Mouse (Mus musculus) intestine, embryonic 16.5 days (tissue): Measurements from ENCODE around the gene Soat2. TPM values are rescaled to one million over a fixed set of nuclear protein-coding genes. Genes with fewer than 3 reads are reported as not detected.
A peak's percentile ranks its signal among the peaks of the same experiment; 100 is the strongest.

ENCODE experiments used
- ATAC-seq: fragments of 200-750 bp; cut with Nextera tagmentation; 2 replicates; pipeline ENCODE4 v1.8.0; 2017; ENCODE audit warnings: moderate TSS enrichment, moderate library complexity
- H3K27ac ChIP-seq: fragments of 300-500 bp; sonication (generic); 2 replicates; pipeline ENCODE4 v1.5.1; 2014; ENCODE audit warnings: mild to moderate bottlenecking, low read length
- H3K27me3 ChIP-seq: fragments of 300-500 bp; sonication (generic); replicated peaks from 2 replicates; pipeline ENCODE4 v1.6.1; 2014; ENCODE audit warnings: low read length, control low read depth, mixed read lengths; ENCODE audit not compliant: control insufficient read depth, insufficient read depth
- H3K36me3 ChIP-seq: fragments of 300-500 bp; sonication (generic); 2 replicates; pipeline ENCODE4 v1.6.1; 2014; ENCODE audit warnings: low read length, control low read depth; ENCODE audit not compliant: control insufficient read depth, insufficient read depth
- H3K4me1 ChIP-seq: fragments of 300-500 bp; sonication (generic); 2 replicates; pipeline ENCODE4 v1.6.1; 2014; ENCODE audit warnings: low read length, control low read depth, mixed read lengths; ENCODE audit not compliant: control insufficient read depth, insufficient read depth
- H3K4me2 ChIP-seq: fragments of 300-500 bp; sonication (generic); 2 replicates; pipeline ENCODE4 v1.6.1; 2014; ENCODE audit warnings: low read depth, low read length, control low read depth
- H3K4me3 ChIP-seq: fragments of 300-500 bp; sonication (generic); 2 replicates; pipeline ENCODE4 v1.5.1; 2014; ENCODE audit warnings: mild to moderate bottlenecking, low read length
- H3K9ac ChIP-seq: fragments of 300-500 bp; sonication (generic); 2 replicates; pipeline ENCODE4 v1.6.1; 2014; ENCODE audit warnings: low read depth, low read length
- H3K9me3 ChIP-seq: fragments of 300-500 bp; sonication (generic); 2 replicates; pipeline ENCODE4 v1.6.1; 2016; ENCODE audit warnings: low read length, control low read depth; ENCODE audit not compliant: control insufficient read depth
- WGBS: fragments of 180-500 bp; shearing (Covaris S2); extraction: QIAGEN DNeasy Blood & Tissue Kit; methylation state at CpG from one replicate; pipeline ENCODE4 v1.1.7; 2014; 5-methylcytosine and 5-hydroxymethylcytosine counted together
- polyA plus RNA-seq: library from polyadenylated mRNA; unstranded; fragments of >200 nt; fragmentation: Nextera tagmentation; extraction: Ambion mirVana; gene quantifications from 2 replicates; pipeline ENCODE4 v1.2.1, GENCODE M21; 2015

The Soat2 gene
- polyA plus RNA-seq, 1 experiment from 2014 or later: 25.0 TPM

DNA sequence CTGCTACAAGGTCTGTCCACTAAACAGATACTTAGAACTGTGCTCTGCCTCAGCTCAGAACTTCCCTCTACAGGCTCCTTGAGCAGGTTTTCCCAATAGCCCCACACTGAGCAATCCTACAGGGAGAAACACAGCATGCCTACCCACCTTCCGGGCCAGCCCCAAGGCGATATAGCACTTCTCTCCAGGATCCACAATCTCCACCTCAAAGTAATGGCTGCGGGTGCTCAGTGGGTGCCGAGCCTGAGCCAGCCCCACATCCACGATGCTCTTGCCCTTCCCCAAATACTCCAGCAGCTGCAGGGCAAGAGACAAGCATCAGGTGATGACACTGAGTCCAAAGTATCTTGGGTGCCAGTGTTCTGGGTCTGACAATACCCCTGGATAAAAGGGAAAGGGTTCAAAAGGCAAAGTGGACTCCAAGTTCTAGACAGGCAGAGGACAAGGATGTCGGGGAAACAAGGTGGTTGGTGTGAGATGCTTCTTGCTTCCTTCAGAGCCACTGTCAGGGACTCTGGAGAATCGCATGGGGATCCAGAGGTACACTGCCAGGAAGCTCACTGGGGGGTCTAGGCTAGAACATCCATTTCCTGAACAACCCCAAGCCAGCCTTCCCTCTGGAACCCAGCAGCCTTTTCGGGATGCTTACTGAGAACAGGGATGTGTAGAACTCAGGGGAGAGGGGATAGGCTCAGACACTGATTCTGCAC, 31.1 kb upstream of the Soat2 start:
- Histone ChIP-seq H3K9ac (0 out of 2 replicates have a peak overlapping the region, but pooled peaks have one; percentile 24), H3K4me2 (no peak overlapping the region), H3K4me1 (peaks cover 10% of the 10 kb centered on the region; the same call in 1 of the 2 replicates), H3K27ac (no peak overlapping the region), H3K9me3 (no peaks in the 10 kb centered on the region), H3K36me3 (peaks cover 13% of the 10 kb centered on the region), H3K27me3 (no peaks in the 10 kb centered on the region), H3K4me3 (no peak overlapping the region)
- ATAC-seq: no peak
- 73% methylated on average over 8 of the region's 8 CpGs for WGBS

DNA sequence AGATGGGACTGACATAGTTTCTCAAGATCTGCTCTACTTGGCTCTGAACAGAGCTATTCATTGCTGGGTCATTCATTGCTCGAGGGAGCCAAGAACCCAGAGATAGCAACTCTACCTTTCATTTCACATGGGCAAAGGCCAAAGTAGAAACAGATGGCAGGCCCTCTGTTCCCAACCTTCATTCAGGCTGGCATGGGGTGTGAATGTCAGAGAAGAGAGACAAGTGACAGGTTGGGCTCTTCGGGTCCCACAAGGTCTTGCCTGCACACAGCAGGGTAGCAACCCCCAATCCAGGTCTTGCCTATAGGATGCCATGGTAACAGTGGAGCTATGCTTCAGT, 30.5 kb upstream of the Soat2 start:
- 84% methylated on average over 2 of the region's 2 CpGs for WGBS
- no peak overlapping the region for H3K4me2 ChIP-seq
- no peak overlapping the region for H3K4me3 ChIP-seq
- H3K9me3 ChIP-seq: no peaks in the 10 kb centered on the region
- peaks cover 10% of the 10 kb centered on the region; the same call in 1 of the 2 replicates for H3K4me1 ChIP-seq
- no peak overlapping the region for H3K9ac ChIP-seq
- ATAC-seq: no peak
- peaks cover 13% of the 10 kb centered on the region for H3K36me3 ChIP-seq
- H3K27me3 ChIP-seq: no peaks in the 10 kb centered on the region
- no peak overlapping the region for H3K27ac ChIP-seq

DNA sequence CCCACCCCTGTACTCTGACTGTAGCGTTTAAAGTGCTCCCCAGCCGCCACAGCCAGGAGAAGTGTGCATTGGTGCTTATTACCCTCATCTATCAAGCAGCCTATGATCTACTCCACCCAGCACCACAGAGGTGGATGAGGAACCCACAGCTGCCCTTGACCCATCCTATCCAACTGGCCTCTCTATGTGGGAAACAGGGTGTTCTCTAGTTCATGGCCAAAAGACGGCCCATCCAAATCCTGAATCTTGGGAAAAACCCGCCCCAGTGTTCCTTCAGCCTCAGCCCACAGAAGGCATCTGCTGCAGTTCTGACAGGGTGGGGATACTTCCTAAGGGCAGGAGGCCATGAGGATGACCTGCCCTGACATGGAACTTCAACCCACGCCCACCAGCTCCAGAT, 29.8 kb upstream of the Soat2 start:
- Histone ChIP-seq H3K9me3 (no peaks in the 10 kb centered on the region), H3K27me3 (no peaks in the 10 kb centered on the region), H3K27ac (no peak overlapping the region), H3K4me1 (peaks cover 9% of the 10 kb centered on the region; the same call in 1 of the 2 replicates), H3K4me2 (no peak overlapping the region), H3K36me3 (peaks cover 13% of the 10 kb centered on the region), H3K4me3 (no peak overlapping the region), H3K9ac (no peak overlapping the region)
- WGBS: 79% methylated on average over 5 of the region's 5 CpGs
- no peak for ATAC-seq

DNA sequence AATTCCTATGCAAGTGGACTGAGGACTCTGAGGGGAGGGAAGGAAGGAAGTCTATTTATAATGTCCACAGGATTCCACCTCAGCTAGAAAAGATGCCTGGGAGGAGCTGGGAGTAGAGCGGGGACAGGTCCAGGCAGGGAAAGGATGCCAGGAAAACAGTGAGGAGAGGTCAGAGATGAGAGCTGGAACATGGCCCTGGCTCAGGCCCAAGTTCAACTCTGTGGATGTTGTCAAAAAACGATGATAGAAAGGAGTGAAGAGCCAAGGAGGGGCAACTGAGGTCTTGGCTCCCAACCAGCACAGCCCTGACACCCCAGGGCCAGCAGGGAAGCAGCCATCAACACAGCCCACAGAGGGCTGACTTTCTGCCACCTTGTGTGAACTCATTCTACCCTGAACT, 24.0 kb upstream of the Soat2 start:
- H3K27me3 ChIP-seq: no peaks in the 10 kb centered on the region
- no peak overlapping the region for H3K9ac ChIP-seq
- no peaks in the 10 kb centered on the region for H3K9me3 ChIP-seq
- no peak overlapping the region for H3K4me3 ChIP-seq
- H3K27ac ChIP-seq: peak overlapping the region; percentile 6; the same call in 1 of the 2 replicates
- no peak overlapping the region for H3K4me2 ChIP-seq
- ATAC-seq: no peak
- peaks cover 7% of the 10 kb centered on the region for H3K36me3 ChIP-seq
- 48% methylated on average over 2 of the region's 2 CpGs for WGBS
- H3K4me1 ChIP-seq: no peaks in the 10 kb centered on the region

DNA sequence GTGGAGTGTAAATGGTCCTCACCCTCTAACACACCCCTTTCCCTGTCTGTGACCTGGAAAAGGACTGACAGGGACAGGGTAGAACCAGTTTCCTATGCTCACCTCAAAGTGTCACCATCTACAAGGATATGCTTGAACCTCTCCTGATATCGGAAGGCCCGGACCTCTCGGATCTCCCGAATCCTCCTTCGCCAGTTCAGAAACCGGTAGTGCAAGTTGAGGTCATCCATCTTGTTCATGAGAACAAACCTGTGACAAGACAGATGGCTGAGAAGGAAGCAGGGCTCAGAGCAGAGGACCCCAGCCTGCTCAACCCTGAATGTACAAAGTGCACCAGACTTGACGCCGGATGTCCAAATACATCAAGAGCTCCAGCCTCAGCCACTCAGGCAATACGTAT, 17.0 kb upstream of the Soat2 start:
- no peak overlapping the region for H3K9ac ChIP-seq
- no peaks in the 10 kb centered on the region for H3K9me3 ChIP-seq
- no peak overlapping the region for H3K4me2 ChIP-seq
- H3K4me1 ChIP-seq: peaks cover 6% of the 10 kb centered on the region
- no peak overlapping the region for H3K4me3 ChIP-seq
- H3K36me3 ChIP-seq: no peaks in the 10 kb centered on the region; the same call in 1 of the 2 replicates
- no peak for ATAC-seq
- no peak overlapping the region for H3K27ac ChIP-seq
- 68% methylated on average over 9 of the region's 9 CpGs for WGBS
- H3K27me3 ChIP-seq: no peaks in the 10 kb centered on the region

DNA sequence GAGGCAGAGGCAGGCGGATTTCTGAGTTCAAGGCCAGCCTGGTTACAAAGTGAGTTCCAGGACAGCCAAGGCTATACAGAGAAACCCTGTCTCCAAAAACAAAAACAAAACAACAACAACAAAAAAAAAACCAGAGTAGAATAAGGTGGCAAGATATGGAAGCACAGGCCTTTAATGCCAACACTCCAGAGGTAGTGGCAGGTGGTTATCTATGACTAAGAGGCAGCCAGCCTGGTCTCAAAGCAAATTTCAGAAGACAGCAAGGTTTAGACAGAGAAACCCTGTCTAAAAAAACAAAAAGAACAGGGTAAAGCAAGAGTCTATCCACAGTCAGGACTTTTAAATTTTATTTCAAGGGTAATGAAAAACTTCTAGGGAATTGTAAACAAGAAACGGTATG, 15.6 kb upstream of the Soat2 start:
- no peak overlapping the region for H3K4me3 ChIP-seq
- no peak overlapping the region for H3K4me2 ChIP-seq
- no peaks in the 10 kb centered on the region for H3K9me3 ChIP-seq
- H3K9ac ChIP-seq: no peak overlapping the region
- H3K4me1 ChIP-seq: peaks cover 6% of the 10 kb centered on the region
- 69% methylated on average over 2 of the region's 2 CpGs for WGBS
- H3K36me3 ChIP-seq: no peaks in the 10 kb centered on the region; the same call in 1 of the 2 replicates
- no peaks in the 10 kb centered on the region for H3K27me3 ChIP-seq
- no peak overlapping the region for H3K27ac ChIP-seq
- ATAC-seq: no peak

DNA sequence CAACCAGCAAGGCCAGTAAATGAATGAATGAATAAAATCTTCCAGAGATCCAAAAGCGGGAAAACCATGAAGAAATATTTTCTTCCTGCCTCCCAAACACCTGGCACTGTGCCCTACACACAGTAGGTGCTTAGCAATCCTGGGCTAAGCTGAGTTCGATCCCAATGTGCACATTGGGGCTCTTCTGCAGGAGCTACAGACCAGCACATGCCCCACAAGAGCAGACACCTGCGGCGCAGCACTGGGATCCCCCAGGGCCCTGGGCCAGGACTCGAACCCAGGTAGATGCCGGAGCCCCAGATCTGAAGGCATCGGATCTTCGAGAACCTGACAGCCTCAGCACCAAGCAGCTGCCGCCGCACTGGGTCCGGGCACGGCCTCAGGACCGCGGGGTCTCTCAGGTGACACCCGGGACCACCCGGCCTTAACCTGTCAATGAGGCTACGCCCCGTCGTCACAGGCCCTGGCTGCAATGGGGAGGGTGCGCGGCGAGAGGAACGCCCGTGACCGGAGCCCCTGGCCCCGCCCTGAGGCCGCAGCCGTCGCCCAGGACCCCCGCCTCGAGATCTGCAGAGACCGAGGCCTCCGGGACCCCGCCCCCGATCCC, 14.7 kb upstream of the Soat2 start:
- peak overlapping the region; percentile 69 for H3K27ac ChIP-seq
- H3K27me3 ChIP-seq: no peaks in the 10 kb centered on the region
- H3K9me3 ChIP-seq: no peaks in the 10 kb centered on the region
- peaks cover 6% of the 10 kb centered on the region for H3K4me1 ChIP-seq
- H3K9ac ChIP-seq: peak overlapping the region; percentile 78
- peak overlapping the region; percentile 74 for H3K4me2 ChIP-seq
- peak overlapping the region; percentile 82 for H3K4me3 ChIP-seq
- no peaks in the 10 kb centered on the region for H3K36me3 ChIP-seq
- ATAC-seq: peak; percentile 68
- WGBS: 1% methylated on average over 31 of the region's 35 CpGs

DNA sequence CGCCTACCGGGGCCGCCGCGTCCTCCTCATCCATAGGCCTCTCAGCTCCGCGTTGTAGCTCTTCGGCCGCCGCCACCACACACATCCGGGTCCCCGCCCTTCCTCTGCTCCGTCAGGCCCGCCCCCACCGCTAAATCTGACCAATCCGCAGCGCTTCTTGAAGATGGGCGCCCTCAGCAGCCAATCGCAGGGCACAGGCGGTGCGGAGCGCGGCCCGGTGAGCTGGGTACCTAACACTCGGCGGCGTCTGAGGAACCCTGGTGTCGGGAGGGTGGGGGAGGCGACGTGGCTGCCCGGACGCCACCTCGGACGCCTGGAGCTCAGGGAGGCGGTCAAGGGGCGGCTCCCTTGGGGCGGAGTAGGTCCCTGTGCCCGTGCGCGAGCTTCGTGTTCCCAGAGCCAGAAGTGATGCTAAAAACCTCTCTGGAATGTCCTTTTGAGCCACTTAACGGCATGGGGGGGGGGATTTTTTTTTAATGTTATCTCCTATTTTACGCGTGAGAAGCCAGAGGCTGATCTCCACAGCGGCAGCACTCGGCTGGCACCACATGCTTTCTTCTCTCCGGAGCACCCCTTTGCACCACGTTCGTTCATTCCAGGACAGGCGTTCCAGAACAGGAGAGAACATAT, 14.1 kb upstream of the Soat2 start, which contains the start of gene Spryd3:
Gene Spryd3, minus strand, starts transcription at position 106 of the 630 bp plus-strand sequence.
- under 1% methylated on average over 50 of the region's 50 CpGs for WGBS
- Histone ChIP-seq H3K9ac (peak within 1 kb of the TSS; percentile 78), H3K27ac (peak within 1 kb of the TSS; percentile 69)

DNA sequence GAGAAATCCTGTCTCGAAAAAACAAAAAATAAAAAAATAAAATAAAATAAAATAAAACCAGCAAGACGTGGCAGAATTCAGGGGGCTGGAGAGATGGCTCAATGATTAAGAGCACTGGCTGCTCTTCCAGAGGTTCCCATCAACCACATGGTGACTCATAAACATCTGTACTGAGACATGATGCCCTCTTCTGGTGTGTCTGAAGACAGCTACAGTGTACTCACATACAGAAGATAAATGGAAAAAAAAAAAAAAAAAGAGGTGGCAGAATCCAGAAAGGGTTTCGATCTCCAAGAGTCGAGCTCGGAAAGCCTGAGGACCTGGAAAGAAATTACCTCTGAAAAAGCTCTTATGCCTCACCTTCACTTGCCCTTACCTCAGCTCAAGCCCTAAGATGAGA, 9.2 kb upstream of the Soat2 start:
- ATAC-seq: no peak
- Histone ChIP-seq H3K4me1 (peaks cover 17% of the 10 kb centered on the region), H3K9me3 (no peaks in the 10 kb centered on the region), H3K4me3 (no peak overlapping the region), H3K36me3 (no peaks in the 10 kb centered on the region), H3K9ac (no peak overlapping the region), H3K27ac (no peak overlapping the region), H3K27me3 (peaks cover 14% of the 10 kb centered on the region), H3K4me2 (no peak overlapping the region)
- WGBS: 89% methylated on average over 5 of the region's 5 CpGs

More for the DNA sequence above, 14.1 kb upstream of the Soat2 start, which contains the start of gene Spryd3:
- H3K4me1 ChIP-seq: peaks cover 6% of the 10 kb centered on the region
- peak; percentile 100 for ATAC-seq
- peak within 1 kb of the TSS; percentile 82 for H3K4me3 ChIP-seq
- no peaks in the 10 kb centered on the region for H3K9me3 ChIP-seq
- no peaks in the 10 kb centered on the region for H3K27me3 ChIP-seq
- no peaks in the 10 kb centered on the region for H3K36me3 ChIP-seq
- peak within 1 kb of the TSS; percentile 74 for H3K4me2 ChIP-seq
